Mouse (Mus musculus): ENCODE measurements around the gene Fxn. TPM values are rescaled to one million over a fixed set of nuclear protein-coding genes. Genes with fewer than 3 reads are reported as not detected.

The Fxn gene
- total RNA-seq, 2 experiments from 2014 or later, result 30.9 to 31.3 TPM

GRCm38 (mm10) chr19:24301768-24302148, 21.4 kb upstream of the Fxn start:
- intact Hi-C loops (cut with DNase I), result loop anchor here (2.0 to 5.0 kb wide), 6 partner anchors 176 to 586 kb away; partner anchors contain the start of genes Fam122a and Pip5k1b
- DNase-seq, result no peak

- intact Hi-C loops (cut with DNase I), result loop anchor here (2.0 to 5.0 kb wide), 6 partner anchors 176 to 586 kb away; partner anchors contain the start of genes Fam122a and Pip5k1b
Observed at GRCm38 (mm10) chr19:24300994-24301767, 20.8 kb upstream of the Fxn start.

GRCm38 (mm10) chr19:24293537-24293936, 13.1 kb upstream of the Fxn start:
- intact Hi-C loops (cut with DNase I), result no loop called here
- DNase-seq, result no peak

More at GRCm38 (mm10) chr19:24300994-24301767, 20.8 kb upstream of the Fxn start:
- DNase-seq, result peak; percentile 77 to 87

- DNase-seq, result peak; percentile 50 to 77
- intact Hi-C loops (cut with DNase I), result no loop called here
Observed at GRCm38 (mm10) chr19:24284187-24284586, 3.8 kb upstream of the Fxn start.

GRCm38 (mm10) chr19:24281288-24281980, 1.0 kb upstream of the Fxn start:
- intact Hi-C loops (cut with DNase I), result loop anchor here (2.0 kb wide), 1 partner anchor 595 kb away; the partner anchor contains the start of gene Ptar1
- no peak for DNase-seq

- intact Hi-C loops (cut with DNase I), result loop anchor here (2.0 to 5.0 kb wide), 2 partner anchors 248 to 593 kb away; partner anchors contain the start of genes Fam189a2 and Ptar1
- peak; percentile 86 to 87 for DNase-seq
Observed at GRCm38 (mm10) chr19:24279706-24280600, 452 bp downstream of the Fxn start.

GRCm38 (mm10) chr19:24278859-24279258, 1.5 kb downstream of the Fxn start:
- intact Hi-C loops (cut with DNase I), result loop anchor here (5.0 kb wide), 1 partner anchor 247 kb away; the partner anchor contains the start of gene Fam189a2
- DNase-seq, result no peak

- DNase-seq, result no peak
- intact Hi-C loops (cut with DNase I), result loop anchor here (5.0 kb wide), 1 partner anchor 312 kb away; no protein-coding TSS in a partner anchor
Observed at GRCm38 (mm10) chr19:24274281-24274680, 6.1 kb downstream of the Fxn start.

GRCm38 (mm10) chr19:24271746-24272426, 8.5 kb downstream of the Fxn start:
- DNase-seq, result peak; percentile 87 to 90
- intact Hi-C loops (cut with DNase I), result loop anchor here (2.0 to 5.0 kb wide), 2 partner anchors 310 to 411 kb away; no protein-coding TSS in a partner anchor

- peak; percentile 37 to 60 for DNase-seq
- intact Hi-C loops (cut with DNase I), result loop anchor here (2.0 to 5.0 kb wide), 2 partner anchors 309 to 411 kb away; no protein-coding TSS in a partner anchor
Observed at GRCm38 (mm10) chr19:24271326-24271725, 9.1 kb downstream of the Fxn start.

- intact Hi-C loops (cut with DNase I), result no loop called here
- DNase-seq, result no peak
Observed at GRCm38 (mm10) chr19:24268531-24268930, 11.9 kb downstream of the Fxn start.

GRCm38 (mm10) chr19:24266046-24266830, 14.2 kb downstream of the Fxn start:
- DNase-seq, result no peak
- intact Hi-C loops (cut with DNase I), result no loop called here

GRCm38 (mm10) chr19:24264991-24265390, 15.4 kb downstream of the Fxn start:
- intact Hi-C loops (cut with DNase I), result loop anchor here (2.0 kb wide), 3 partner anchors 40 to 112 kb away; partner anchors contain the start of gene Tjp2
- peak; percentile 85 to 92 for DNase-seq

GRCm38 (mm10) chr19:24262736-24263135, 17.7 kb downstream of the Fxn start:
- intact Hi-C loops (cut with DNase I), result no loop called here

GRCm38 (mm10) chr19:24259390-24260351, 20.7 kb downstream of the Fxn start:
- intact Hi-C loops (cut with DNase I), result no loop called here
- DNase-seq, result no peak

More at GRCm38 (mm10) chr19:24262736-24263135, 17.7 kb downstream of the Fxn start:
- DNase-seq, result no peak

GRCm38 (mm10) chr19:24258368-24258767, 22.0 kb downstream of the Fxn start:
- peak; percentile 37 to 43 for DNase-seq
- intact Hi-C loops (cut with DNase I), result no loop called here

GRCm38 (mm10) chr19:24257962-24258361, 22.4 kb downstream of the Fxn start:
- intact Hi-C loops (cut with DNase I), result no loop called here
- DNase-seq, result no peak
